Mouse (Mus musculus) midbrain, embryonic 14.5 days (tissue): ENCODE results near the gene Oosp2. TPM values are rescaled to one million over a fixed set of nuclear protein-coding genes. Genes with fewer than 3 reads are reported as not detected.

Experiments
- polyA plus RNA-seq: library from polyadenylated mRNA; unstranded; fragments of >200 nt; fragmentation: Nextera tagmentation; extraction: Ambion mirVana; gene quantifications from 2 replicates; pipeline ENCODE4 v1.2.1, GENCODE M21; 2014

The Oosp2 gene
- polyA plus RNA-seq, 1 experiment from 2014 or later = not detected

Other genes starting within 250 kb of the Oosp2 start
- gene Ms4a4b, start 217.0 kb downstream of the Oosp2 start, polyA plus RNA-seq = not detected in 2 replicates
- gene Ms4a6c, start 191.2 kb downstream of the Oosp2 start, polyA plus RNA-seq = 0.43 and 4.4 TPM in 2 replicates
- gene Gm8369, start 174.6 kb downstream of the Oosp2 start, polyA plus RNA-seq = not detected in 2 replicates
- 0.08 and 3.4 TPM in 2 replicates for gene Ms4a6b, start 144.0 kb downstream of the Oosp2 start, polyA plus RNA-seq
- gene Ms4a4d, start 123.8 kb downstream of the Oosp2 start, polyA plus RNA-seq = not detected in 2 replicates
- 0.66 and 4.0 TPM in 2 replicates for gene Ms4a6d, start 55.7 kb downstream of the Oosp2 start, polyA plus RNA-seq
- gene Ms4a2, start 36.8 kb downstream of the Oosp2 start, polyA plus RNA-seq = 0.32 TPM in 1 of 2 replicates, not detected in the other
- not detected in 2 replicates for gene Ms4a3, start 19.7 kb downstream of the Oosp2 start, polyA plus RNA-seq
- gene Oosp1, start 30.6 kb upstream of the Oosp2 start, polyA plus RNA-seq = not detected in 2 replicates
- gene Oosp3, start 36.5 kb upstream of the Oosp2 start, polyA plus RNA-seq = not detected in 2 replicates
- gene Gif, start 87.0 kb upstream of the Oosp2 start, polyA plus RNA-seq = not detected in 2 replicates
- 48.7 and 56.0 TPM in 2 replicates for gene Mrpl16, start 109.8 kb upstream of the Oosp2 start, polyA plus RNA-seq
- 31.6 and 32.2 TPM in 2 replicates for gene Stx3, start 158.8 kb upstream of the Oosp2 start, polyA plus RNA-seq
- gene Olfr1417, start 178.7 kb upstream of the Oosp2 start, polyA plus RNA-seq = 0.45 TPM in 1 of 2 replicates, not detected in the other
- not detected in 2 replicates for gene Olfr1418, start 200.5 kb upstream of the Oosp2 start, polyA plus RNA-seq
- gene Olfr1419, start 214.5 kb upstream of the Oosp2 start, polyA plus RNA-seq = not detected in 2 replicates
- gene Olfr1420, start 226.0 kb upstream of the Oosp2 start, polyA plus RNA-seq = 0.15 TPM in 1 of 2 replicates, not detected in the other